Mouse (Mus musculus) thymus, postnatal 25 days (tissue): ENCODE measurements around the gene Ankrd22.
A peak's percentile ranks its signal among the peaks of the same experiment; 100 is the strongest.

Source experiments
- DNase-seq: peaks from one replicate; pipeline ENCODE4 v3.0.0; 2022

Gene Ankrd22

DNA sequence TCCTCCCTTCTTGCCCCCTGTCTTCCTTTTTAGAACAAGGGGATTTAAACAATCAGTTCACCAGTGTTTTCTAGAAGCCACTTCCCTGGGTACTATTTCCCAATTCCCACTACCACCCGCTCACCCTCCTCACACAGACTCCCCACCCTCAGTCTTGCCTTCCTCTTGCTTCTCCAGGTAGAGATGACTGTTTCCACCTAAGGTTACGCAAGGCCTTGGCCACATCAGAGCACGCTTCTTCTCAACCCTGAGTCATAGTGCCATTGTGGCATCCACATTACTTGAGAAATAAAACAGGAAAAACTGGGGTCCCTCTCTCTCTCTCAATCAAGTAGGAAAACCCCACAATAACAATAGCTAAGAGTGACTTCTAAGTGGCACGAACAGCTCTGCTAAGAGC, 13.3 kb upstream of the Ankrd22 start:
- DNase-seq = no peak

- no peak for DNase-seq
Observed at GRCm38 (mm10) chr19:34174004-34174403, 8.2 kb upstream of the Ankrd22 start.

DNA sequence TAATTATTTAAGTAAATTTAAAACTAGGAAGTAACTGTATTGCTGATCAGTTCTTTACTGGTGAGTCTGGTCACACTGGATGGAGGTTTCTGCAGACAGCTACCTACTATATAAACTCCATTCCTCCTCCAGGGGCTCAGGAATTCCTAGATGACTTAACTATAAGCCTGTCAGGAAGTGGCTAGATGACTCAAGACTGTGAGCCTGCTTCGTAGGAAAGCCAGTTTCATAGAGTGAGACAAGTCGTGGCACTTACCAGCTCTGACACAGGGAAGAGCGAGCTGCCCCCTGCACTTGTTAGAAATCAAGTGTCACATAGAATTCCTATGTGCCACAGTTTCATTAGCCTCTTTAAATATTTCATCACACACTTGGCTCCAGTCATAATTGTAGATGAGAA, 5.3 kb upstream of the Ankrd22 start:
- DNase-seq = no peak

DNA sequence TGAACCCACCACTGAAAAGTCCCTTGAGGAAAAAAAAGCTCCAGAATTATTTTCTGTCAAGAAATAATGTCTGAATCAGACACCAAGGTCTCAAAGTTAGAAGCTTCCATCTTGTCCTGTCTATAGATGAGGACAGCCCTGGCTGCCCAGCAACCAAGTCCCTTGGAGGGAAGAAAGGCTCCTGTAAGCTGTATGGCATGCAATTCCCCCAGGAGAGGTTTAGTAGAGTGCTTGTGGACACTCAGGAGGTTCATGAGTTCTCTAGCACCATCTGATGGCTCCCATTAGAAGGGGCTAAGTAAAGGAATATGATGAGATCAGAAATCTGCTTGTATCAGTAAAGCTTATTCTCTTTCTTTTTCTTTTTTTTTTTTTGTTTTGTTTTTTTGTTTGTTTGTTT, 3.3 kb upstream of the Ankrd22 start:
- no peak for DNase-seq

- peak; percentile 57 for DNase-seq
Observed at GRCm38 (mm10) chr19:34167896-34168661, 2.2 kb upstream of the Ankrd22 start.

- DNase-seq = no peak
Observed at GRCm38 (mm10) chr19:34166386-34166785, 533 bp upstream of the Ankrd22 start.

DNA sequence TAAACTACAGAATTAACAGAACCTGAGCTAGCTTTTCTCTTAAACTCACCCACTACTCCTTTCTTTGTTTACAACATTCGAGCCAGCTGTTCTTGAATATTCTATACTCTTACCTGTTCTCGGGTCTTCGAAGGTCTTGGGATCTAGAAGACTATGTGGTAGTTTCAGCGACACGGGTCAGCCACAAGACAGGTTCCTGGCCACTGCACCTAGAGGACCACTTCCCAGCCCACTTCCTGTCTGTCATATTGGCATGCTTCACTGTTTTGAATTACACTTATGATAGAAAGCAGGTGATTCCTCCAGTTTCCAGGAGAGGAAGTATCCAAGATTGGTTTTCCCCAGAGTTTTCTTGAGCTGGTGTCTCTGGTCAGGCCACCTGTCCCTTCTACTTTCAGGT, 3.2 kb downstream of the Ankrd22 start:
- no peak for DNase-seq

- DNase-seq = no peak
Observed at GRCm38 (mm10) chr19:34153263-34154144, 12.3 kb downstream of the Ankrd22 start.

- DNase-seq = peak; percentile 56
Observed at GRCm38 (mm10) chr19:34151909-34152308, 13.9 kb downstream of the Ankrd22 start.

GRCm38 (mm10) chr19:34148421-34148820, 17.4 kb downstream of the Ankrd22 start:
- no peak for DNase-seq

- DNase-seq = no peak
Observed at GRCm38 (mm10) chr19:34139431-34140046, 26.3 kb downstream of the Ankrd22 start.

- DNase-seq = no peak
Observed at GRCm38 (mm10) chr19:34138720-34139430, 27.0 kb downstream of the Ankrd22 start.

DNA sequence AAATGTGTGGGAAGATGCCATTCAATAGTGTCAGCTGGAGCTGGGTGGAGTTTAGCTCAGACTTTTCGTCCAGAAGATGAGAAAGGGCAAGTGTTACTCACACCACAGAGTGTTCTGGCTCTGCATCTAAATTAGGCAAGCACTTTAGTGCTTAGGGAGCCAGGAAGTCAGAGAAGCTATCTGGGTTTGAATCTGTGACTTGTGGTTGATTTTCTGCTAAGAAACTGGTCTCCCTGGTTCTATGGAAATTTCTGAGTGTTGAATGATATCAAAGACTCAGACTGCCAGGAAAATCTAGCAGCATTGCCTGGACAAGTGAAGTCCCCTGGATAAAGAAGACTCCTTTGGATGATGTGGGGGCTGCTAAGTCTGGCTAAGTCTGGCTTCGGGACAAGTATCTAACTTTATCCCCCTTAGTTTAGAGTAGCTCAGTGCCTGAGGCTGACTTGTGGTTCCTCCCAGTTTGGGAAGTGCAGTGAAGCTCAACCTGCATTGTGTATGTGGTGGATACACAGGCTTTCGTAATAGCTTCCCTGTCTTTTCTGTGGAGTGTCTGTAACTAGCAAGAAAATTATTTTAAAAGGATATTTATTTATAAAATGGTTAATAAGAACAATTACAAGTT, 45.6 kb downstream of the Ankrd22 start:
- no peak for DNase-seq

- DNase-seq = no peak
Observed at GRCm38 (mm10) chr19:34119653-34120052, 46.2 kb downstream of the Ankrd22 start.

- no peak for DNase-seq
Observed at GRCm38 (mm10) chr19:34119102-34119501, 46.8 kb downstream of the Ankrd22 start.

GRCm38 (mm10) chr19:34104841-34105240, 61.0 kb downstream of the Ankrd22 start:
- DNase-seq = no peak

DNA sequence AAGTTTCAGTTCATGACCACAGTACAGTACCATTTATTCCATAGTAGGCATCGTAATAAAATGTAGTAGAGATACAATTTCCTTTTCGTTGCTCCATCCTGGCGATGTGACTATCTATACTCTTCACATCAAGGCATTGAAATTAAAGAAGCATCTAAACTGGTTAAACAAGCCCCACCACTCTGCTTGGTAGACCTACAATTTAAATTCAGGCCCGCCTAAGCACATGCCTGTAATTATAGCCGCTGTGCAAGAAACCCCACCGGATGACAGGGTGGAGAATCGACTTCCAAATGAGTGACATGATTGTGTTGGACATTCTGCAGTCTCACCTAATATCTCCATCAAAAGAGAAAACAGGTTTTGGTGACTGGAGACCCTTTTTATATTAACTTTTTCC, 64.0 kb downstream of the Ankrd22 start:
- no peak for DNase-seq

- DNase-seq = no peak
Observed at GRCm38 (mm10) chr19:34100633-34101032, 65.2 kb downstream of the Ankrd22 start, which contains the start of gene Lipm. Lipm (plus strand) TSS chr19:34100933.

- no peak for DNase-seq
Observed at GRCm38 (mm10) chr19:34096228-34096627, 69.6 kb downstream of the Ankrd22 start.

GRCm38 (mm10) chr19:34095381-34095780, 70.5 kb downstream of the Ankrd22 start:
- DNase-seq = no peak

- DNase-seq = no peak
Observed at GRCm38 (mm10) chr19:34089011-34089680, 76.7 kb downstream of the Ankrd22 start.

- DNase-seq = no peak
Observed at GRCm38 (mm10) chr19:34078130-34078529, 87.7 kb downstream of the Ankrd22 start.
